Mouse (Mus musculus) hindbrain, embryonic 13.5 days (tissue): ENCODE measurements around the gene Ap2a2. TPM values are rescaled to one million over a fixed set of nuclear protein-coding genes. Genes with fewer than 3 reads are reported as not detected.
"Not testable (repeated sequence)": the region's sequence is repeated elsewhere in the genome, so short reads cannot be mapped to it uniquely, and the experiment has no call there.

Experiments used
- ATAC-seq: fragments of 200-750 bp; cut with Nextera tagmentation; 2 replicates; pipeline ENCODE4 v1.8.0; 2017; ENCODE audit warnings: moderate TSS enrichment; ENCODE audit not compliant: low FRiP score
- H3K27ac ChIP-seq: fragments of 300-500 bp; sonication (generic); 2 replicates; pipeline ENCODE4 v1.5.1; 2015; ENCODE audit warnings: inconsistent platforms, mild to moderate bottlenecking, moderate library complexity
- H3K27me3 ChIP-seq: fragments of 300-500 bp; sonication (generic); 2 replicates; pipeline ENCODE4 v1.6.1; 2015; ENCODE audit warnings: mild to moderate bottlenecking, inconsistent platforms
- H3K36me3 ChIP-seq: fragments of 300-500 bp; sonication (generic); 2 replicates; pipeline ENCODE4 v1.6.1; 2015; ENCODE audit warnings: mild to moderate bottlenecking, inconsistent platforms
- H3K4me1 ChIP-seq: fragments of 300-500 bp; sonication (generic); replicated peaks from 2 replicates; pipeline ENCODE4 v1.6.1; 2015; ENCODE audit warnings: inconsistent platforms
- H3K4me2 ChIP-seq: fragments of 300-500 bp; sonication (generic); 2 replicates; pipeline ENCODE4 v1.6.1; 2015; ENCODE audit warnings: inconsistent platforms, mild to moderate bottlenecking, moderate library complexity
- H3K4me3 ChIP-seq: fragments of 300-500 bp; sonication (generic); 2 replicates; pipeline ENCODE4 v1.5.1; 2015; ENCODE audit warnings: mild to moderate bottlenecking, inconsistent platforms
- H3K9ac ChIP-seq: fragments of 300-500 bp; sonication (generic); 2 replicates; pipeline ENCODE4 v1.6.1; 2015; ENCODE audit warnings: mild to moderate bottlenecking, inconsistent platforms
- H3K9me3 ChIP-seq: fragments of 300-500 bp; sonication (generic); 2 replicates; pipeline ENCODE4 v1.6.1; 2016; ENCODE audit warnings: inconsistent platforms
- WGBS: fragments of 180-500 bp; shearing (Covaris S2); methylation state at CpG from one replicate; pipeline ENCODE4 v1.1.7; 2015; 5-methylcytosine and 5-hydroxymethylcytosine counted together
- polyA plus RNA-seq: library from polyadenylated mRNA; unstranded; fragments of >200 nt; fragmentation: Nextera tagmentation; extraction: Ambion mirVana; gene quantifications from 2 replicates; pipeline ENCODE4 v1.2.1, GENCODE M21; 2015

The Ap2a2 gene
- polyA plus RNA-seq, 1 experiment from 2014 or later: 105 TPM

GRCm38 (mm10) chr7:141611711-141612370 is 49.9 kb downstream of the Ap2a2 start:
- Histone ChIP-seq H3K9ac (no peak overlapping the region), H3K9me3 (no peaks in the 10 kb centered on the region), H3K4me1 (peaks cover 7% of the 10 kb centered on the region), H3K27ac (peak overlapping the region; percentile 35; the same call in 1 of the 2 replicates), H3K27me3 (no peaks in the 10 kb centered on the region), H3K36me3 (peaks cover 82% of the 10 kb centered on the region), H3K4me3 (no peak overlapping the region), H3K4me2 (no peak overlapping the region)
- ATAC-seq: no peak
- WGBS: 78% methylated on average over 8 of the region's 8 CpGs

GRCm38 (mm10) chr7:141612371-141612760 is 50.4 kb downstream of the Ap2a2 start:
- Histone ChIP-seq H3K4me1 (peaks cover 7% of the 10 kb centered on the region), H3K36me3 (peaks cover 82% of the 10 kb centered on the region), H3K4me2 (no peak overlapping the region), H3K4me3 (no peak overlapping the region), H3K9me3 (no peaks in the 10 kb centered on the region), H3K9ac (no peak overlapping the region), H3K27me3 (no peaks in the 10 kb centered on the region), H3K27ac (peak overlapping the region; percentile 41)
- no peak for ATAC-seq
- 89% methylated on average over 18 of the region's 18 CpGs for WGBS

- 77% methylated on average over 13 of the region's 13 CpGs for WGBS
- Histone ChIP-seq H3K4me3 (no peak overlapping the region), H3K27me3 (no peaks in the 10 kb centered on the region), H3K9me3 (no peaks in the 10 kb centered on the region), H3K4me1 (peaks cover 7% of the 10 kb centered on the region), H3K4me2 (no peak overlapping the region), H3K36me3 (peaks cover 84% of the 10 kb centered on the region), H3K27ac (0 out of 2 replicates have a peak overlapping the region, but pooled peaks have one; percentile 41), H3K9ac (no peak overlapping the region)
- ATAC-seq: no peak
These were observed 50.8 kb downstream of the Ap2a2 start for GRCm38 (mm10) chr7:141612791-141613190.

DNA sequence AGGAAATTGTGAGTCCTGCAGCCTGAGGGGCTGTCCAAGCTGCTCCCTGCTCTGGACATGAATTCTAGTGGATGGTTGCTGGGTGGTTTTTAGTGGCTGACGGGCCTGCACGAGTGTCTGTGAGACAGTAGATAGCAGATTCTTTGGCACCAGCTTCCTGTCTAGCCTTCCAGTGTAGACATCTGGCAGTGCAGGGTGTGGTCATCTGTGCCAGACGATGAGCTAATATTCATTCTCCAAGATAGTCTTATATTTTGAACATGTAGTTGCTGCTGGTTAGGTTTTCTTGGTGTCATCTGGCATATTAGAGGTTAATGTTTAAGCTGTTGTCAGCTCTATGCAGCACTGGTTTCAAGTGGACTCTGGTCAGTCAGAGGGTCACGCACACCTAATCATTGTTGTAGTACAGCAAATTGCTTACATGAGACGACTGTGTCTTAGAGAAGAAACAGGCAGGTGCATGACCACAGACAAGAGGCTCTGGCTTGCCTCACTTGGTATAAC is 52.4 kb downstream of the Ap2a2 start:
- Histone ChIP-seq H3K27me3 (no peaks in the 10 kb centered on the region), H3K4me3 (no peak overlapping the region), H3K27ac (no peak overlapping the region), H3K4me2 (no peak overlapping the region), H3K36me3 (peaks cover 93% of the 10 kb centered on the region), H3K9ac (no peak overlapping the region), H3K9me3 (no peaks in the 10 kb centered on the region), H3K4me1 (peaks cover 7% of the 10 kb centered on the region)
- whole genome bisulfite sequencing: 91% methylated on average over 5 of the region's 5 CpGs
- ATAC-seq: no peak

DNA sequence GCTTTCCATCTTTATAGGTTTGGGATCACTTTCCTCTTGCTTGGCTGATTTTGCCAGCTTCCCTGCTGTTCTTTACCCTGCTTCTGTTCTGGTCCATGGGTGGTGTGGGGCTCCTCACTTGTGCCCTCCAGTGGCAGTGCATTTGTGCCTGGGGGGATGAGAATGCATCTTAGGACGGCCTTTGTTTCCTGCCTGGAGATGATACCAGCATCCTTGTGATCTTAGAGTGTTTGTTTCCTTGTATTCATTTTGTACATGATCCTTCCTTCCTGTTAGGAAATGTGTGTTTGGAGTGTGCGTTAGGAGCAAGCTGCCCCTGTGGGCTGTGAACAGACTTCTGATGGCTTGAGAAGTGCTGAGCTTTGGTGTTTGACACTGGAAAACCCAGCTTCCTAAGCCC is 62.2 kb downstream of the Ap2a2 start:
- no peaks in the 10 kb centered on the region for H3K9me3 ChIP-seq
- H3K4me3 ChIP-seq: no peak overlapping the region
- H3K9ac ChIP-seq: no peak overlapping the region
- no peaks in the 10 kb centered on the region for H3K4me1 ChIP-seq
- no peaks in the 10 kb centered on the region for H3K27me3 ChIP-seq
- H3K4me2 ChIP-seq: no peak overlapping the region
- WGBS: 93% methylated on average over 2 of the region's 2 CpGs
- H3K36me3 ChIP-seq: peaks cover 95% of the 10 kb centered on the region
- H3K27ac ChIP-seq: no peak overlapping the region
- ATAC-seq: no peak

DNA sequence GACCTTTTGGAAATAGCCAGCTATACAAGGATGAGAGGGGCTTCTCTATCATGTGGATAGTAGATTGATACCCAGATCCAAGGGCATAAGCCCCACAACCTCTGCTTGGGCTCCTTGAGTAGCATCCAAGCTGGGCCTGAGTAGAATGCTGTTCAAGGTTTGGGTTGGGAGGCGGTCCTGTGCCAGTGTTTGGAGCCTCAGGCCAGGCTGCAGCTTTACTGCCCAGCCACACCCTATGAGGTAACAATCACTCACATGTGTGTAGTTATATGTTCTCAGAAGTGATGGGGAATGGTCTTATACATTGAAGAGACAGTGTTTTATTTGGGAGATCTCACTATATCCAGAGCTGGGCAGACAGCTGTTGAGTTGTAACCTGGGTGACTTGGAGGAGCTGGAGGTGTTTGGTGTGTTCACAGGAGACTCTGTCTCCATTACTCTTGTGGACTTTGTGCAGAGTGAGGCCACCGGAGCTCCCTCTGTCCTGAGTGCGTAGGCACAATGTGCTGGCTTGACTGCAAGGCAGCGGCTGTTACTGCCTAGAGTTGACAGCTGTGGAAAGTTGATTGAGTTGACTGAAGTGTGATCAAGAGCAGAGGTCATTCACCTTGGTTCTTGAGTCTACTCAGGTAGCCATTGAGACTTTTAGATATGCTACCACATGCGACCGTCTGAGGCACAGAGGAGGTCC is 63.3 kb downstream of the Ap2a2 start:
- Histone ChIP-seq H3K27ac (no peak overlapping the region), H3K9me3 (no peaks in the 10 kb centered on the region), H3K4me2 (no peak overlapping the region), H3K4me3 (no peak overlapping the region), H3K9ac (no peak overlapping the region), H3K27me3 (no peaks in the 10 kb centered on the region), H3K36me3 (peaks cover 96% of the 10 kb centered on the region), H3K4me1 (no peaks in the 10 kb centered on the region)
- 90% methylated on average over 6 of the region's 6 CpGs for WGBS
- ATAC-seq: no peak

- Histone ChIP-seq H3K36me3 (peaks cover 94% of the 10 kb centered on the region), H3K9ac (no peak overlapping the region), H3K9me3 (no peaks in the 10 kb centered on the region), H3K4me1 (no peaks in the 10 kb centered on the region), H3K27ac (no peak overlapping the region), H3K27me3 (no peaks in the 10 kb centered on the region), H3K4me2 (no peak overlapping the region), H3K4me3 (no peak overlapping the region)
- WGBS: 83% methylated on average over 2 of the region's 2 CpGs
- ATAC-seq: no peak
These were observed 66.0 kb downstream of the Ap2a2 start for GRCm38 (mm10) chr7:141628018-141628417.

DNA sequence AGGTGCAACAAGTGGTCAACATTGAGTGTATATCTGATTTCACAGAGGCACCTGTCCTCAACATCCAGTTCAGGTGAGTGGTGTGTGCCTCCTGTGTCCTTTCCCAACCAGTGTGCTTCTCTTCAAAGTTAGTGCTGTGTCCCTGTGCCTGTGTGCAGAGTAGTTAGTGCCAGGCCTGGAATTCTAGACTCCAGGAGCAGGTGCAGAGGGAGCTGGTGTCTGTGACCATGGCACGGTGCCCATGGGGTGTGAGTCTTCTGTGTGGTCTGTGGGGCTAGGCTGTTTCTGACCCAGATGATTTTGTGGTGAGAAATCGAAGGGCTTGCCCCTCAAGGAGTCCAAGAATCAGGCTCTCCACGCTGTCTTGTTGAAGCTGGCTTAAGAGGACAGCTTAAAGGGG is 67.3 kb downstream of the Ap2a2 start:
- no peak overlapping the region for H3K4me3 ChIP-seq
- H3K9ac ChIP-seq: no peak overlapping the region
- no peak for ATAC-seq
- WGBS: 97% methylated on average over 3 of the region's 3 CpGs
- no peaks in the 10 kb centered on the region for H3K9me3 ChIP-seq
- H3K36me3 ChIP-seq: peaks cover 94% of the 10 kb centered on the region
- H3K27me3 ChIP-seq: no peaks in the 10 kb centered on the region
- H3K4me1 ChIP-seq: no peaks in the 10 kb centered on the region
- no peak overlapping the region for H3K27ac ChIP-seq
- H3K4me2 ChIP-seq: no peak overlapping the region

DNA sequence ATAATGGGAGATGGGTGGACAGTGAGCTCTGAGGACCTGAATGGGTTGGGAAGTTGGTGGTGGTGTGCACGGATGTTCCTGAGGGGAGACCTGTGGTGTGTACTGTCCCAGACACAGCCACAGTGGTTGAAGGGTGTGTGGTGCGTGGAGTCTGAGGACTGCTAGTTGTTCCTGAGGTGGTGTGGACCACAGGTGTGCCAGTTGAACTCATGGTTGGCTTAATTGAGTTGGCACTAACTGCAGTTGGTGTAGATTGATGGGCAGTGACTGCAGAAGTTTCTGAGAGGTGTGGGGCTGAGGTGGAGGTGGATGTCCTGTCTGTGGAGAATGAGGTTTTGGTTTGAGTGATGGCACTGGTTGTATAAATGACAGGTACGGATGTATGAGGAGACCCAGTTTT is 76.1 kb downstream of the Ap2a2 start:
- H3K27me3 ChIP-seq, H3K9me3 ChIP-seq, H3K4me2 ChIP-seq, H3K27ac ChIP-seq, H3K4me3 ChIP-seq, H3K4me1 ChIP-seq, H3K9ac ChIP-seq: not testable (repeated sequence)
- H3K36me3 ChIP-seq: peaks cover 20% of the 10 kb centered on the region
- WGBS: 100% methylated on average over 1 of the region's 3 CpGs
- peak; percentile 55 for ATAC-seq

DNA sequence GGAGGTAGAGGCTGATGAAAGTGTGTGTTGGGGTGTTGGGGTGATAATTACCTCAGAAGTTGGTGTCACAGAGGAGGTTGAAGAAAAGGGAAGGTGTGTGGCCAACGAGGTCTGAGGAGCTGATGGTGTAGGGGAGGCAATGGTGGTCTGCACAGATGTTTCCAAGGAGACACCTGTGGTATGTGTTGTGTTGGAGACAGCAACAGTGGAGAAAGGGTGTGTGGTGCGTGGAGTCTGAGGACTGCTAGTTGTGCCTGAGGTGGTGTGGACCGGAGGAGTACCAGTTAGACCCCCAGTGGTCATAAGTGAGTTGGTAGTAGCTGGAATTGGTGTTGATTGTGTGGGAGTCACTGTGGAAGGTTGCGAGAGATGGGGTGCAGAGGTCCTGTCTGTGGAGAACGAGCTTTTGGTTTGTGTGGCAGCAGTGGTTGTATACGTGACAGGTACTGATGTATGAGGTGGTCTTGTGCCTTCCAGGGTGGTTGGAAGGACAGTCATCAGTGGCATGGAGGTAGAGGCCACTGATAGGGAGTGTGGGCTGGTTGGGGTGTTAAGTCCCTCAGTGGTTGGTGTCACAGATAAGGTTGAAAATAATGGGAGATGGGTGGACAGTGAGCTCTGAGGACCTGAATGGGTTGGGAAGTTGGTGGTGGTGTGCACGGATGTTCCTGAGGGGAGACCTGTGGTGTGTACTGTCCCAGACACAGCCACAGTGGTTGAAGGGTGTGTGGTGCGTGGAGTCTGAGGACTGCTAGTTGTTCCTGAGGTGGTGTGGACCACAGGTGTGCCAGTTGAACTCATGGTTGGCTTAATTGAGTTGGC is 76.8 kb downstream of the Ap2a2 start:
- H3K4me2 ChIP-seq, H3K9ac ChIP-seq, H3K27me3 ChIP-seq, H3K4me1 ChIP-seq, H3K27ac ChIP-seq, H3K4me3 ChIP-seq, H3K9me3 ChIP-seq: not testable (repeated sequence)
- peaks cover 14% of the 10 kb centered on the region for H3K36me3 ChIP-seq
- WGBS: 92% methylated on average over 6 of the region's 8 CpGs
- ATAC-seq: peak; percentile 64

- peak; percentile 60 for ATAC-seq
- WGBS: 86% methylated on average over 5 of the region's 5 CpGs
- H3K36me3 ChIP-seq: not testable (repeated sequence)
These were observed 77.4 kb downstream of the Ap2a2 start for GRCm38 (mm10) chr7:141639335-141639890.

DNA sequence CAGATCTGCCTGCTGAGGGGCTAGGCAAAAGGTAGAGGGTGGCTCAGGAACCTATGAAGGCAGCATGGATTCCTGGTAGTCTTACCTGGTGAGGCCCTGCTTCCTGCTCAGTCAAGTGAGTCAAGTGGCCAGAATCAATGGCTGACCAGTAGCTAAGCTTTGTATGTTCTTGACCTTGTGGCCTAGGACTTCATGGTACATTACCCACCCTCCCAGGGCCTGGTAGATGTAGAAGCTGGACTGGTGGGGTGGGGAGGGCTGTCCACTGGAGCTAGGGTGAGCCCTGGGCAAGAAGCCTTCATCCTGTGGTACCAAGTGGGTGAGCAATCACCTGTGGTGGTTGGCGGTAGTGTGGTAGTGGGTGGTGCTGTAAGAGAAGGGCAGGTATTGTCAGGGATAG is 80.4 kb downstream of the Ap2a2 start:
- H3K27ac ChIP-seq: no peak overlapping the region
- no peak for ATAC-seq
- 89% methylated on average over 1 of the region's 1 CpGs for WGBS
- no peaks in the 10 kb centered on the region for H3K27me3 ChIP-seq
- H3K4me1 ChIP-seq: no peaks in the 10 kb centered on the region
- H3K4me3 ChIP-seq: no peak overlapping the region
- no peaks in the 10 kb centered on the region for H3K9me3 ChIP-seq
- H3K9ac ChIP-seq: no peak overlapping the region
- no peaks in the 10 kb centered on the region for H3K36me3 ChIP-seq
- no peak overlapping the region for H3K4me2 ChIP-seq

More at GRCm38 (mm10) chr7:141639335-141639890, 77.4 kb downstream of the Ap2a2 start:
- not testable (repeated sequence) for H3K4me1 ChIP-seq, H3K9me3 ChIP-seq, H3K4me2 ChIP-seq, H3K27ac ChIP-seq, H3K9ac ChIP-seq, H3K4me3 ChIP-seq, H3K27me3 ChIP-seq
